Mouse (Mus musculus): Measurements from ENCODE around the gene Tmem74b.

The Tmem74b gene

DNA sequence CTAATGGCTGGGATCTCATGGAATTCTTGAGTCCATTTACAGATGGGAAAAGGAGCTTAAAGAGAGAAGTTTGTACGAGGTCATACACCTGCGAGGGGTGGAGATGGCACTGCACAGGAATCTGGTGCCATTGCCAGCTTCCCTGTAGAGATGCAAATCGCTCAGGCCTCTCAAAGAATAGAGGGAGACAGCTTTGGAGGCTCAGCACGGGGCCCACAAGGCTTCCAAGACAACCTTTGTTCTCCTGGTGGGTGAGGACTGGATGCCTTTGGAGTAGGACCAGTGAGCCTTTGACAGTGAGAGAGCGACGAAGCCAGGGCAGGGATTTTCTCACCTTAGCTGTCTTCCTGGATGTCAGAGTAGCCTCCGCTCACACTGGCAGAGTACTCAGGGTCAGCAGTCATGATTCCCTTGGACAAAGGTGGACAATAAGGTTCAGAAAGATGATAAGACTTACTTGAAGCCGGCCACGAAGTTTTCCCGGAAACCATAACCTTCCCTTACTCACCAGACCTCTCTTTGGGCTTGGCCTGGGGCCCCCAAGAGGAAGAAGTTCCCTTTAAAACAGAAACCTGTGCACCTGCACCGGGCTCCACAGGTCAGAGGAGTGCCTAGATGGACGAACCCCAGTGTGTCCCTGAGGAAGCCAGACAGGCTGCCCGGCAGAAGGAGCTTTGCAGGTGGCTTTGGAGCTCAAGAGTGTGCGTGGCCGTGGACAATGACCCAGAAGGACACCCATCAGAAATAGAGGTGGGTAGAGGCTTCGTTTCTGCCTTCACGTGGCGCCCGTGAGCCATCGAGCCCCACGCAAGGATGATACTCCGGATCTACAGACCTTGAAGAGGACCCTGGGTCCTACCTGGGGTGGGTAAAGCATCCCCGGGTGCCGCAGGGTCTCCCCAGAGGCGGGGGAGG lies at the start of gene Tmem74b:
Gene Tmem74b, plus strand, starts transcription at position 778 of the 915 bp plus-strand sequence.
- no peak for DNase-seq (ENCODE audit: low read depth)

DNA sequence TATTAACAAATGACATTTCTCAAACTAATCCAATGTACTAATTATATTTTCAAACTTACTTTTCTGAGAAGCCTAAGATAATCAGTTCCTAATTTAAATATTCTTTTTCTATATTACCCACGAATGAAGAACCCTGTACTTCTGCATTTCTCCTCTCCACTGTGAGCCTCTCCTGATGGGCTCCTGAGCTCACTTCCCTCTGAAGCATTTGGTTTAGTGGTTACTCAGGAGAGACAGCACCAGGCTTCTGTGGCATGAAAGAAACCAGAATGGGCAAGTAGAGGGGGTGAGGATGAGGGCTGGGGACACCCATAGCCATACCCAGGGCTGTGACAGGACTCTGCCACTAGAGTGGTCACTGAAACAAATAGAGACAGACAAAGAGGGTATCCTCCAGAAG lies 49.8 kb upstream of the Tmem74b start:
- DNase-seq (ENCODE audit: low read depth): no peak

DNA sequence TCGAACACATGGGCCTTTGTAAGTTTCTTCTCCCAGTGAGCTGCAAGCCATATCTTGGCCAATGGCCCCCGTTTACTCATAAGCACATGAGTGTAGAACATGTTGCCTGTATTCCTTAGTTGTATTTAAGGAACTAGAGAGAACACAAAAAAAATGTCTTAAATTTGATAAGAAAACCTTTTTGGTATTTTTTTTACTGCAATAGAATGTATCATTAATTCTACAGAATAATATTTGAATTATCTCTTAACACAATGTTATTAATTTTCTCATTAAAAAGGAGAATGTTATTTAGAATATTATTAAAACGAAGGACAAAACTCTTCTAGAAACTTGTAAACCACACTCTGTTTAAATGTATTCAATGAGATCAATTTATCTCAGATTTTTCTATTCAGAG lies 33.4 kb upstream of the Tmem74b start, which contains the start of gene Rad21l:
Gene Rad21l, minus strand, starts transcription at position 101 of the 400 bp plus-strand sequence.
- no peak for DNase-seq (ENCODE audit: low read depth)

DNA sequence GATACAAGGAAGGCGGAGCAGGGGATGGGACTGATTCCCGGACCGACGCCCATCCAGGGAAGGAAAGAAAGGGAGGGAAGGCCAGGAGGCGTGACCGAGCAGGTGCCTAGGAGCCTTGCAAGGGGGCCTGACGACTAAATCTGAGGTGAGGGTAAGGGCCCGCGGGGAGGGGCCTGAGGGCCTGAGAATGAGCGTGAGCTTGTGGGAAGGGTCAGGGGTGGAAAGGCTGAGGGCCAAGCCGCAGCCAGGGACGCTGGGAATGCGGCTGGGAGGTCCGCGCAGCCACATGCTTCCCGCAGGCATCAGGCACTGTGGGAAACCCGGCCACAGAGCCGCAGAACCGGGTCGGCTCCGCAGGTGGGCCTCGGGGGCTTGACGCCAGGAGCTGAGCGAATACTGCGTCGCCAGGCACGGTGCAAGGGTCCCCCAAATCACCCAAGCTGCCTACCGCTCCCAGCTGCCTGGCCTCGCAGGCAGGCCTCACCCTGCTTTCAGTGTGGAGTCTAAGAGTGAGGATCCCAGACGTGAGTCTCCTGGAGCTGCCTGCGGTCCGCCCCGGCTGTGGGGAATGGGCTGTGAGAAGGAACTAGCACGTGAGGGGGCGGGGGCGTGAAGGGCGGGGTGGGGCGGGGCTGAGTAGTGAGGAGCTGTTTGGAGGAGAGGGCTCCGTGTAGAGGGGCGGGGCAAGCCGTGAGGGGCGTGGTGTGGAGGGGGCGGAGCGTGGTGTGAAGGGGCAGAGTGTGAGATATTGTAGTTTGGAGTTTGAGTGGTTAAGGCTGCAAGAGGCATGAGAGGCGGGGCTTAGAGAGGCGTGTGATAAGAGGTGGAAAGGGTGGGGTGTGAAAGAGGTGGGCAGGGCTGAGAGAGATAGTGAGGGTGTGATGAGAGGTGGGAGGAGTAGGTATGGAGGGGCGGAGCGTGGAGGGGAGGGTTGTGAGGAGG lies 31.5 kb upstream of the Tmem74b start:
- no peak for DNase-seq (ENCODE audit: low read depth)

DNA sequence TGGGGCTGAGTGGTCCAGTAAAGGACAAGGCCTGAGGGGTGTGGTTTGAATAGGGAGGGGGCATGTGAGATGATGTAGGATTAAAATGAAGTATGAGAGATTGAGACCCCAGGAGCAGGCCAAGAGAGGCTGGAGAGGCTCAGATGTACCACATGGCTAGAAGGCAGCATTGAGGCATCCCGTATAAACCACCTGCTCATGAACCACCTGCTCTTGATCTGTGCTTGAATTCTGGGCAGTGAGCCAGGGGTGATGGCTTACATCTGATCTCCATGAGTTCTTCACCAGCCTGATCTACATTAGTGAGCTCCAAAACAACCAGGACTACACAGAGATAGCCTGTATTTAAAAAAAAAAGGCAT lies 30.9 kb upstream of the Tmem74b start:
- DNase-seq (ENCODE audit: low read depth): no peak

DNA sequence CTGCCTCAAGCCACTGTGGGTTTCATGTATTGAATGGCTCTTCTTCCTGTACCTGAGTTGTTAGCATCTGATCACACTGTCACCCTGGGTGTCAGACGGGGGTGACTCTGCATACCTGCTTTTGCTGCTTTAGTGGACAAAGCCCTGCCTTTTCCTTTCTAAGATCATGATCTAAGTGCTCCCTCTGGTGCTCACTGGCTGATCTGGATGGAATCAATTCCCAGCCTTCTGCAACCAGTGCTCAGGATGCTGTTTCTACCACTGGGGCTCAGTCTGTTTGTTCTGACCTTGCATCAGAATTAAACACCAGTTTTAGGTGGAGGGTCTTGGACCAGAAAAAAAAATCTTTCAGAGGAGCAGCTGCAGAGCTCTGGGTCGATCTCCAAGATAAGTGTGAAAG lies 25.6 kb upstream of the Tmem74b start:
- DNase-seq (ENCODE audit: low read depth): peak; percentile 15

DNA sequence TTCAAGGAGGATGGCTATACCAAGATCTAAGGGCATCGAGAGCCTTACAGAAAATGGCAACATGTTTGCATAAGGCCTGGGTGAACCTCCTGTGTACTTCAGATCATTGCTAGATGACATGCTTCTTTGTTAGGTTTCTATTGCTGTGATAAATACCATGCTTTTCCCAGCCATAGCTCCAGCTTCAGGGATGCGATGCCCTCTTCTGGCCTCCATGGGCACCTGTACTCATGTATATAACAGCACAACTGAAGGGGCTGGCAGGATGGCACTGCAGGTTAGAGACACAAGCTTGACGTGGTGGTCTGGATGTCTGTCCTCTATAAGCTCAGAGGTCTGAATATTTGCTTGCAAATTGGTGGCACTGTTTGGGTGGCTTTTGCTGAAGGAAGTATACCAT lies 19.5 kb upstream of the Tmem74b start:
- DNase-seq (ENCODE audit: low read depth): peak; percentile 60

DNA sequence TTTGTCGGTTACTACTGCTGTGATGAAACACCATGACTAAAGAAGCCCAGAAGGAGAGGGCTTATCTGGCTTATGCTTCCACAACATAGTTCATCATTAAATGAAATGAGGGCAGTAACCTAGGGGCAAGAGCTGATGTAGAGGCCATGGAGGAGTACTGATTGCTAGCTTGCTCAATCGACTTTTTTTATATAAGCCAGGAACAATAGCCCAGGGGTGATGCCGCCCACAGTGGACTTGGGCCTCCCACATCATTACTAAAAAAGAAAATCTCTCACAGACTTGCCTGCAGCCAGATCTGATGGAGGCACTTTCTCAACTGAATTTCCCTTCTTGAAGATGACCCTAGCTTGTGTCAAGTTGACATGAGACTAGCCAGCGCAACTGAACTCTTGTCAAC lies 18.8 kb upstream of the Tmem74b start:
- no peak for DNase-seq (ENCODE audit: low read depth)

DNA sequence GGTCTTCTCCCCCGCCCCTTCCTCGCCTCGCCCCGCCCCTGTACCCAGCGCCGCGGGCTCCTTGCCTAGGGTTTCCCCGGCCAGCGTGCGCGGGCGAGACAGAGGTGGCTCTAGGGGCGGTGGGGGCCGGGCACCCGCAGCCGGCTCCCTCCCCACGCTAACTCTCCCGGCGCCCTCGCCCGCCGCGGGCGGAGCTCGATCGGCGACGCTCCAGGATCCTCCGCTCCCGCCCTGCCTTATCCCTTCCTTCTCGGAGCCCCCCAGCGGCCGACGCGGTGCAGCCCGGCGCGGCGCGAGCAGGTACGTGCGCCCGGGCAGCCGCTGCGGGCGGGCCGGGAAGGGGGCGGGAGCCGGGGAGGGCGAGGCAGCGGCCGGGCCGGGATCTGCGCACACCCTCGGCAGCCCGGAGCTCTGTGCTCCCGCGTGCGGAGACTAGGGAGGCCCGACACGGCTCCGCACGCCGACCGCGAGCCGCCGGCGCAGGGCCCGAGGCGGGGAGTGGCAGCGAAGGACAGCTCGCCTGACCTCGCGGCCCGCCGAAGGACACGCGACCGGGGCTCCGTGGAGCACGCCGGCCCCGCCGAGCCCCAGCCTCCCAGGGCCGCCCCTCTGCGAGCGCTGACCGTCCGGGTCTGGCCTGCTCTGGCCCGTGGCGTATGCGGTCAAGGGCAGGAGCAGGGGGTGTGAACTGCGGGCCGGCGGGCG lies 490 bp downstream of the Tmem74b start:
- no peak for DNase-seq (ENCODE audit: low read depth)

DNA sequence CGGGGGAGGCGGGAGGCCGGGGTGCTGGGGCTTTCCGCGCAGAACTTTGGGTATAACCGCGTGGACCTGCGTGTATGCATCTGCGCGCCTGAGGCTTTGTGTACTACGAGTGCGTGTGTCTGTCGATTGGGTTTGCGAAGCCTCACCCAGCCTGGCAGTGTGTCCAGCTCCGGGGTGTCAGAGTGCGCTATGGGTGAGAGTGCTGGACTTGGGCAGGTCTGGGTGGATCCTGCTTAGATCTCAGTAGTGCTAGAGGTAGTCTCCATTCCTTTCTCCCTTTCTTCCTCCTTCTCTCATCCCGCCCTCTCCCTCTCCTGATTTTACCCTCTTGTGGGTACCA lies 1.0 kb downstream of the Tmem74b start:
- DNase-seq (ENCODE audit: low read depth): no peak

DNA sequence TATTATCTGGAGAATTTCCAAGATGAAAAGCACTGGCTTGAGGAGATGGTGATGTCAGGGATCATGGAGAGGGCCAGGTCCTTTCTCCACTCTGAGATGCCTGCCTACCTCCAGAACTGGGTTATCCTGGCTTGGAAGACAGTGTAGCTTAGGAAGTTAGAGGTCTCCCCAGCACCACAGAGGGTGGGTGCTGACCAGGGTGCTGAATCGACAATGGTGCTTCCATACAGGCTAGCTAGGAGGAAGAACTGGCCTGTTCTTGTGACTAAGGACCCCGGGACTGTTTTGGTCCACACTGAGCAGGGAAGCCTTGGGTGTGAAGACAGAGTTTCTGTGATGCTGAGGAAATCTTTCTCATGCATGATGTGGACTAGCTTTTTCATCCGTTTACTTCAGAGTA lies 10.8 kb downstream of the Tmem74b start:
- peak; percentile 45 for DNase-seq (ENCODE audit: low read depth)

DNA sequence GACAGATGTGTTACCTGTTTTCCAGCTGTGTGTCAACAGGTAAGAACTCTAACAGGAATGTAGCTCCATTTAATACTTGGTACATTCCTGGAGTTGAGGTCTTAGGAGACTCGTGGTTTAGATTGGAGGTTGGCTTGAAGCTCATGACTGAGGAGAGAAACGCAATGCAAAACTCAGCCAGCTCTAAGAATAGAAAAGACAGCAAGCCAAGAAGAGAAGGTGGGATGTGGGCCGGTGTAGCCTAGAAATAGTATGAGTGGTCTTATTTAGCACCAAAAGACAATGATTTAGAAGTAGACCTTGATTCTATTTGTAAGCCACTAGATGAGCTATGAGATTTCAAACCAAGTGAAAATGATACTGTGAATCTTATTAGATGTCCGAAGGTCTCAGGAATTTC lies 13.7 kb downstream of the Tmem74b start:
- no peak for DNase-seq (ENCODE audit: low read depth)

DNA sequence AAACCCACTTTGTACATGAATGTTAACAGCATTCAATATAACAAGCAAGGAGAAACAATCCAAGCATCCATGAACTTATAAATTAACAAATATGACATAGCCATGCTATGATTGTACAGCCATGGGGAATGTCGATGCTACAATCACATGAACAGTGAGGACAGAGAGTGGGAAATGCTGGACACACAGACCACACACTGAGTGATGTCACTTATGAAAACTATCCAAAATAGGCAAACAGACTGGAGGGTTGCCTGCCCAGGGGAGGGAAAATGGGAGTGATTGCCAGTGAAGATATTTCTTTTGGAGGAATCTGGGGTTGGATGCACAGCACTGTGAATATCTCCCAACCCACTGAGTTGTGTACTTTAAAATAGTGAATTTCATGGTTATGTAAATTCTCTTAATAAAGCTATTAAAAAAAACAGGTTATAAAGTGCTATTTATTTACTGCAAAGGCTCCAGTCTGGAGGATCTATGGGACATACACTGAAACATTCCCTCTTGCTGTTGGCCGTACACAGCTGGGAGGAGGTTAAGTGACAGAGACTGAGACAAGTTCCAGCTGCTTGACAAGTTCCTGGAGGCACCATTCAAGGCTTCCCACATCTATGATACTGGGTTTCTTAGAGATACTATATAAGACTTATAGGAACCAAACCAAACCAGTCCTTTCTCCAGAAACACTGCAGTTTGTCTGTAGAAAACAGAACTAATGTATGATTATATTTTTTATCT lies 14.7 kb downstream of the Tmem74b start:
- no peak for DNase-seq (ENCODE audit: low read depth)

DNA sequence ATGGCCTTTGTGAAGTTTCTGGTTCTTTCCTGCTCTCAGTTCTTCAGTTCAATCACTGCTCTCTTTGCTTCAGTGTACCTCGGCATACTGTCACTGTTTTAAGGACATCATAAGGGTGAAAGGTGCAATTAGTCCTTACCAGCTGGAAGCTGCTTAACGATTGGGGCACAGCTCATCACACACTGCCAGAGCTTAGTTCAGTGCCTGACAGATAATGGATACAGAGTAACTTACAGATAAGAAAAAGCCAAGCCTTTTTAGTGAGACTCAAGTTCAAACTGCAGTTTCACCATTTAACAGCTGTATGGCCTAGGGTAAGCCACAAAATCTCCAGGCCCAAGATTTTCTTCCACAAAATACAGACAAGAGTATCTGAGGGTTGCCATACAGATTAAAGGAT lies 22.3 kb downstream of the Tmem74b start:
- DNase-seq (ENCODE audit: low read depth): no peak

DNA sequence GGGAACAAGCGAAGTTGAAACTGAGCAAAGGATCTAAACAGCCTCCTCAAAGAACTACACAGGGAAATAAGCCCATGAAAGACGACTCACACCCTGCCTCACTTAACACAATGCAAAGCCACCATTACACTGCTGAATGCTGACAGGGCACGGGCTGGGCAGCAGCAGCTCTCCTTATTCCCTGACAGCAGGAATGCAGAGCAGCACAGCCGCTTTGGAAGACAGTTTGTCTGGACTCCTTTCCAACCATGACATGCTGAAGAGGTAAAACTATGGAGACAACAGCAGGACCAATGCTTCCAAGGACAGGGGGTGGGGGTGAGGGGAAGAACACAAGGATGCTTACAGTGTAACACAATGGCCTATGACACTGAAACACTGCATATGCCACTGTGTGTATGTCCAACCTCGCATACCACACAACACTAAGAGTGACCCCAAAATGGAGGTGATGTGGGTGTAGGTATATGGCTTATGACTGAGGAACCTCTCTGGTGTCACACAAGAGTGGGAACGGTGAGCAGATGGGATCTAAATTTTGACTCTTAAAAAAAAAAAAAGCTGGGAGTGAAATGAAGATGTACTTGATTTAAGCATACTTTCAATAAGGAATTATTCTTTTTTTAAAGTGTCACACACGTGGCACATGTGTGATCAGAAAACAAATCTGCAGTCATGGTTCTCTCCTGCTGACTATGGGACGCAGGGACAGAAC lies 31.5 kb downstream of the Tmem74b start:
- DNase-seq (ENCODE audit: low read depth): no peak

DNA sequence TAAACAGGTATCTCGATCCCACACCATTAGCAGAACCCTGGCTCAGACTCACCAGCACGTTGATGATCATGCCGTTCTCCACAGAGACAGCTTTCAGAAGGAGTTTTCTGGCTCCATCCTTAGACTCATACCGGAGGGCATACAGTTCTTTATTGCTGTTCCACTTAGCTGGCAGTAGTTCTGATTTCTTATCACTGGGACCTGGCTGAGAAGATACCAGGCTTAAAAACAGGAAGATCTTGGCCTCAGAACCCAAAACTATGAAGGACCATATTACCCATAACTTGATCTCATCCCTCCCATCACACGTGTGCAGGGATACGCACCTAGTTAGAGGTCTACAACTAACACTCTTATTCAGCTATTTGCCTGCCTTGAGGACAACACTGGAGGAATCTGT lies 33.6 kb downstream of the Tmem74b start:
- no peak for DNase-seq (ENCODE audit: low read depth)

DNA sequence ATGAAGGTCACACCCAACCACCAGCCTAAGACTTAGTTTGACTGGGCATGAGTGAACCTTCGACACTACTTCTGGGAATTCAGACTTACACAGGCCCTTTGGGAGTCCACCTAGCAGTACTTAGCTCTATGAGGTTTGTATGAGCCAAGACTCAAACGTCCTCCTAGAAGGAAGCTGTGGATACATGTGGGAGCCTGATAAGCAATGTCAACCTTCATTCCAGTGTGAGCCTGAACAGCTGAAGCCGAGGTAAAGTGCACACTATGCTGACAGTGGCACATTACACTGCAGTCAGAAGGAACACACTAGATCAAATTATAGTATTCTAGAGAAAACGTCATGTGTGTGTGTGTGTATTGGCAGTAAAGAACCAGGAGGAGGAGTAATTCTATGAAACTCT lies 36.7 kb downstream of the Tmem74b start:
- DNase-seq (ENCODE audit: low read depth): peak; percentile 16

DNA sequence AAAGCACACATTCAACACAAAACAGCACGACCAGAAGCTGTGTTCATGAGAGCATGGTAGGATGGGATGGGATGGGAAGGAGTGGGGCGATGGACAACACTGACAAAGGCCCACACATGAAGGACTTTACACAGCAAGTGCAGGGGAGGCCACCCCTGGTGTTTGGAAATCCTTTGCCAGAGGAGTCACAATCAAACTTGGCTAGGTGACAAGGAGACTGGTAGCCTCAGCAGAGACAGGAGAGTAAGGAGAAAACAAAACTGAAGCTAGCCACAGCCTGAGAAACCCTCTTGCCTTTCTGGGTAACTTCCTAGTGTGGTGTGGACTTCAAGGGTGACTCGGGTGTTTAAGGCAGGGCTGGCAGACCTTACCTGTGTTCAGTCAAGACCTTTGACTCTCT lies 37.3 kb downstream of the Tmem74b start:
- DNase-seq (ENCODE audit: low read depth): peak; percentile 14

DNA sequence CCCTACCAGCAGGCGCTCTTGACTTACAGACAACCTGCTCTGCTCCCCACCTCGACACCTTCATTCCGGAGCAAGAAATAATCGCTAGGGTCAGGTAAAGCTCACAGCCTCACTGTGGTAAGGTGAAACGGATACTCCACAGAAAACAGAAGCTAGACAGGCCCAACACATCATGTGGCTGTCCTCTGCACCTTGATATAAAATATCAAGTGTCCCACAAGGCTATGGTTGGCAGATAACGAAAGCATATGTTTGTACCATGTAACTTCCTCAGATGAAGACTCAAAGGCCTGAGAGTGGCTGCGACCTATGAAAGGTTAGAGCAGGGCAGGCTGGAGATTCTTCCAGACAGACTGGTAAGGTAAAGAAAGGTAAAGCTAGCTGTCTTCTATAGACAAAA lies 37.7 kb downstream of the Tmem74b start:
- DNase-seq (ENCODE audit: low read depth): no peak

DNA sequence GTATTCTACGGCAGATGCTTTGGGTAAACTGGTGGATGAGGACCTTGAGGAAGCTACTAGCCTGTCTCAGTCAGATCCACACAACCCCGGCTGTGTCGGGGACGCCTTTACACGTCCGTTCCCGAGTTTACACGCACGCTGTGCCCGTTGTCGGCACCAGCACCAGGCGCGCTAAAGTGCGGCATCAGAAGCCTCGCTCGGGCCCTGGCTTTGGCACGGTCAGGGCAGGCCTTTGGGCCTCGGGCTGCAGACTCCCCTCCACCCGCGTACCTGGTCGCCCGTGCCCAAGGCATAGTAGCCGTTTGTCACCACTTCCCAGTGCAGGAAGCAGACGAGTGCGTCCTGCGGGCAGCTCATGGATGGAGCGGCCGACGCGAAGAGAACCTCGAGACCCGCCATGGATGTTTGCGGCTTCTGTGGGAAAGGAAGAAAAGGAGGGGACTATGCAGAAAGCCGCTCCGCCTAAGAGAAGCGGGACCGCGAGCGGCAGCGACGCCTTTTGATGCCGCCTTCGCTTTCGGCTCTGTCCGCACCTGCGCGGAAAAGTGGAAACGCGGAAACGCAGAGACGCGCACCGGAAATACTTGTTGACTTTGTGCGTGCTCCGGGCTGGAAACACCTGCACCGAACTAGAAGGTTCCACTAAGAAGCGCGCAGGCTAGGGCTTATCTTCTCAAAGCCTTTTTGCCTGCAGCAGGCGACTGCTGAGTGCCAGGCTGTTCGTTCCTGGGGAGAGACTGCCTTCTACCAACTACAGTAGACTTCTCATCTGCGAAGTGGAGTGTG lies 39.1 kb downstream of the Tmem74b start:
- DNase-seq (ENCODE audit: low read depth): peak; percentile 92

Data from 416B (cell line).